Mouse (Mus musculus) c-Kit-positive CD71-positive TER-119-positive erythroid progenitor cells, embryonic 14.5 days (primary cell): ENCODE results near the gene Cep83.

ENCODE experiments used
- DNase-seq: peaks from one replicate; pipeline ENCODE4 v3.0.0-alpha.2; 2013; ENCODE audit warnings: low spot score

Cep83 gene

GRCm38 (mm10) chr10:94827325-94827724, 138.9 kb downstream of the Cep83 start:
- DNase-seq, result no peak

GRCm38 (mm10) chr10:94827890-94828733, 139.7 kb downstream of the Cep83 start:
- no peak for DNase-seq

- no peak for DNase-seq
Measured at GRCm38 (mm10) chr10:94828734-94829230, 140.3 kb downstream of the Cep83 start.

- no peak for DNase-seq
Measured at GRCm38 (mm10) chr10:94829407-94829806, 141.0 kb downstream of the Cep83 start.

- no peak for DNase-seq
Measured at GRCm38 (mm10) chr10:94835874-94836273, 147.4 kb downstream of the Cep83 start.
